Mouse (Mus musculus) gastrocnemius, adult 18-20 months (tissue): ENCODE results near the gene Pusl1. TPM values are rescaled to one million over a fixed set of nuclear protein-coding genes. Genes with fewer than 3 reads are reported as not detected.

Experiments used
- DNase-seq: peaks from one replicate; pipeline ENCODE4 v3.0.0; 2021; ENCODE audit warnings: low spot score
- total RNA-seq, 2 experiments: library from RNA; stranded (reverse); gene quantifications; 2 replicates each; pipeline ENCODE4 v1.2.3; 2021

The Pusl1 gene
- total RNA-seq, 2 experiments from 2014 or later, result 11.2 to 13.2 TPM

DNA sequence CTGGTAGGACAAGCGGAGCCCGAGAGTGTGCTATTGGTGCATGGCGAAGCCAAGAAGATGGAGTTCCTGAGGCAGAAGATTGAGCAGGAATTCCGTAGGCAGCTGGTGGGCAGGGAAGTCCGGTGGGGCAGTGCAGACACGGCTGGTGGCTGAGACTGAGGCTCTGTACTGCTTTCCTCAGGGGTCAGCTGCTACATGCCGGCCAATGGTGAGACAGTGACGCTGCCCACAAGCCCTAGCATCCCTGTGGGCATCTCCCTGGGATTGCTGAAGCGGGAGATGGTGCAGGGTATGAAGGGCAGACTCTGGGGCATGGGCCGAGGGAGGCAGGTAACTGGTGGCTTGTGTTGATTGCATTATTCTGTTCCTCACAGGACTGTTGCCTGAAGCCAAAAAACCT is 3.9 kb downstream of the Pusl1 start:
- DNase-seq, result no peak

DNA sequence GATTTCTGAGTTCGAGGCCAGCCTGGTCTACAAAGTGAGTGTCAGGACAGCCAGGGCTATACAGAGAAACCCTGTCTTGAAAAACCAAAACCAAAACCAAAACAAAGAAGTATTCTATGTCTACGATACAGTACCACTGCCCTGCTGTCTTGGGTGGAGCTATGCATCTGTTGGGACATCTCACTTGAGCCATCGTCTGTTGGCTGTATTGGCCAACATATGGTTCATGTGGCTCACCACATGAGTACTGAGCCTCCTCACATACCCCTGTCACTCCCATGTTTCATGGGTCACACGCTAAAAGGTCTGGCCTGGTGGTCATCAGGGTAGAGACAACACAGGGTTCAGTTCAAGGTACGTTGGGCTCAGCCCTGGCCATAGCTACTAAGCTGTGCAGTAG is 5.3 kb downstream of the Pusl1 start:
- no peak for DNase-seq

DNA sequence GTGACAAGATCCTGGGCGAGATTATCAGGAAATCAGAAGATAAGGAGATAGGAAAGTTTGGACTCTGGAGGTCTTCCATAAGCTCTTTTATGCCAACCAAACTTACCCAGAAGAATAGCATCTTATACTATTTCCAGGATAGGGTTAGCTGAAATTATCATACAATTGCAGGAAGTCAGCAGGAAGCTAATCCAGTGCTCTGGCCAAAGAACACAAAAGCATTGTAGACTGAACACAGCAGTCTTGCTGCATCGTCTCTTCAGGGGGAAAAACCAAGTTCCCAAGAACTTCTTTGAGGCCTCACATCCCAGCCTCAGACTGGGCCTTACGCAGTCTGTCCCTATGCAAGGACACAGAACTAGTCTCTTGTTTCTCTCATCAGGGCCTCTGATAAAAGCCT is 8.0 kb downstream of the Pusl1 start:
- DNase-seq, result no peak

DNA sequence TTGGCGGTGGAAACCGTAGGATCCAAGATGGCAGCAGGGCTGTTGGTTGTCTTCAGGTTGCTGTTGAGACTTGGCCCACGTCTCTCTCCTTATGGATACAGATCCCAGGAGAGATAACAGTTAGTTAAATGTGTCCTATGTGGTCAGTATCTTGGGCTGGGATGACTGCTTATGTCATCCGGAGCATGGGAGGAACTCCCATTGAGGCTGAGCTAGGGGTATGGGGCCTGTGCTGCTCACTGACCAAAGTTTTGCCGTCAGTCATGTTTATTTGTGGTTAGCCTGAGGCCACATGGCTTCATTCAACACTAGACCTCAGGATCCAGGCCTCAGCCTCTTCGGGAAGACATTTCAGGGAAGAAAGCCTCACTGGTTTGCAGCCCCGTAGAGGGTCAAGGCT is 20.2 kb downstream of the Pusl1 start:
- no peak for DNase-seq

DNA sequence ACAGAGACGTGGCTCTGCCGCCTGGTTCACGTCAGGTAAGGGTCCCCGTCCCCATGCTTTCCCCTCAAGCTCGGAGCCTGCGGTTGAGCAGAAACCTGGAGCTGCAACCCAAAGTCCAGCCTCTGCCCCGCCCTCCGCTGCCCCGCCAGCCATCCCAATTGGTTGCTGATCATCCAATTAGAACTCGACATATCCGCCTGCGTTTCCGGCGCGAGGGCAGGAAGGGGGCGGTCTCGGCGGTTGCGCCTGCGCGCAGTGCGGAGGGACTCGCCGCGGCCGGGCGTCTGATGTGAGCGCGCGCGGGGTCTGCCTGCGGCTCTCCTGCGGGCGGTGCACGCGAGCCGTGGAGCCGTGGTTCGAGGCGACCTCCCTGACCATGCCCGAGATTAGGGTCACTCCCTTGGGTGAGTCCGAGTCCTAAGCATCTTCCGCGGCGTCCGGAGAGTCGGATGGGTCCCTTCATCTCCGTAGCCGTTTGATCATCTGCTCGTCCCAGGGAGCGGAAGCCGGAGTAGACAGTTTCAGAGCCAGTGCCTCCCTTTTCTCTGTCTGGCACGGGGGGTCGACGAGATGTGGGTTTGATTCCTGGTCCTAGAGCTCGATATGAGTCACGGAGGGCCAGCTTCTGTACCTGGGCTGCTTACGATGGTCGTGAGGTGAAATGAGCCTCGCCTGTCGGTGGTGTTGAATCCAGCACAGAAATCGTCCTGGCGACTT is 22.1 kb downstream of the Pusl1 start, which contains the start of the genes Cptp and Ints11:
Gene Cptp (minus strand): TSS at position 124 of the 717 bp plus-strand sequence.
Gene Ints11 (plus strand): TSS at position 230 of the 717 bp plus-strand sequence.
- peak; percentile 96 for DNase-seq

DNA sequence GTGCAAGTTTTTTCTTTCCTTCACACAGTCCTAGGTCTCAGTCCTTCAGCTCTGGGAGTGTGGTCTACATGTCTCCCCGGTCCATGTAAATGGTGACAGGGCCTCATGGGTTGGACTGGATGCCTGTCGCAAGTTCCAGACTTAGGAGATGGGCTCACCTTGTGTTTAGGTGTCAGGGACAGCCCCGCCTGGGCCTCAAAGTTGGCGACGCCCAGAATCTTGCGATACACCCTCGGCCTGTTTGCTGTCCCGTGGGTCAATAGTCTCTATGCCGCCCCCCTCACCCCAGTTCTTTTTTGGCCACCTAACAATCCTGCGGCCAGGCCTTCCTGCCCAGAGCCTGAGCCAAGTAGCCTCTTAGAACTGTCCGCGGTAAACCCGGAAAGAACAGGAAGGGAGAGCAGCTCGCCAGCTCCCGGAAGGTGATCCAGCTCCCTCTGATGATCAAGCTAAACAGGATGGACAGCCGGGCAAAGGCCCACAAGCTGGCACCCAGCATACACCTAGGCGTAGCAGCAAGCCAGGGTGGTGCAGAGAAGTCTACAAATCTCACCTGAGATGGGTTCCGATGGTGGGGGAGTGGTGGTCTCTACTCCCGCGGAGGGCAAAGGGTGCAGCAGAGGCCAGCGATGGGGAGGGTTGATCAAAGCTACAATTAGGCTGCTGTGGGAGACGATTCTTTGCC is 22.8 kb downstream of the Pusl1 start:
- no peak for DNase-seq

DNA sequence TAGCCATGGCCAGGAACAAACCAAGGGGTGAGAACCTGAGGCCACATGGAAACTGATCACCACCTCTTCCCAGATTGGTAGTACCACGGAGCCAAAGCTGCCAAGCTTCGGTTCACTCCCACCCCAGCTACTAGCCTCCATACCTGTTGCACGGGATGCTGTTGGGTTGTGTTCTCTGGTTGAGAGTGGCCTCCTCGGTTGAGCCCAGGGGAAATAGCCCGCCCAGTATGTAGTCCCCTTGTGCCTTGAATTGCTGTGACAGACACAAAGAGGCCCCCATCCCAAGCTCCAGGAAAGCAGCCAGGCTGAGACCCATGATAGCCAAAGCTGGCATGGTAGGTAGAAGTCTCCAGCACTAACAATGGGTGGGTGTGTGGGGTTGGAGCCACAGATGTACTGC is 28.6 kb downstream of the Pusl1 start, which contains the start of gene Tas1r3:
Gene Tas1r3 (minus strand): TSS at position 362 of the 400 bp plus-strand sequence.
- DNase-seq, result no peak

DNA sequence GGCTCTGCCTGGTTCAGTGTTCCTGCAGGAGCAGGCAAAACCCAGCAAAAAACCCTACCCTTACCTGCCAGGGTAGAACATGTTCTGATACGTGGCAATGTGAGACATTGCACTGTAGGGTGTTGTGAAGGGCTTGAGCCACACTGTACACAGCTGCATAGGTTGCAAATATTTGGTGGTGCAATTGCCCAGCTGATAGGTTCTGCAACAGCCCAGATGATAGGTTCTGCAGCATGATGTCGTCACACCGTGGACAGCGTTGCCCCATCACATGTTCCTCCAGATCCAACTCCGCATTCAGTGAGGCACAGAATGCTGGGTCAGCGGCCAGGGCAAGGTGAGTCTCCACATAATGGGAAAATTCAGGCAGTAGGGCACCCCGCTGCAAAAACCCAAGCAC is 29.8 kb downstream of the Pusl1 start:
- no peak for DNase-seq

DNA sequence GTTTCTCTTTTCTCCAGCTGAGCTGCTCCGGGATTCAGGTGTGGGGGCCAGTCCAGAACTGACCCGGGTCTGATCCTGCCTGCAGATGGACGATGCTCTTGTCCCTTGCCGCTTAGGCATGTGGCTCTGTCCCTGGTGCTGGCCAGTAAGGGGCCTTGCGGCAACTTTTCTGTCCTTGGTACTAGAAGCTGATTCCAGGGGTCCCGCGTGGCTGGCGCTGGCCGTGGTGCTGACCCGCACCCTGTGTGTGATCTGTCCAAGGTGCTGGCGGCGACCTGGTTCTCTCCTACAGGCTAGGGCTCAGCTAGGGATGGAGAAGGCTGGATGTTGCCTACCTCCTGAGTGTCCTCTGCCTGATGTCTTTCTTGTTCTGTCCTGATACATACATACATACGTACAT is 32.3 kb downstream of the Pusl1 start:
- DNase-seq, result no peak

DNA sequence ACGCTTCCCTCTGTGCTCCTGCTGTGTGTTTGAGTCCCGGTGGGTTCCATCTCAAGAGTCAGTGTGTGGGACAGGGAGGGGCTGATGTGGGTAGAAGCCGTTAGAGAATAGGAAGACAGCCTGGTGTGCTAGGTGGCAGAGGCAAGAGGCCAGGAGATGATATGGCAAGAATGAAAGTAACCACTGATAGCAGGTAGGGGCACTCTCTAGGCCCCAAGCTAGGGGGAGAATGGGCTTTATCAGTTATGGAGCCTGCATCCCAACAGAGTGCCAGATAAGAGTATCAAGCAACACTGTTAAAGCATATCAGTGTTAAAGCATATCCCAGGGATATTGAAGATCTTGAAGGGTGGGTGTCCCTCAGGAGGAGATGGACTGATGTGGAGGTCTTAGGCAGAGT is 34.7 kb downstream of the Pusl1 start:
- no peak for DNase-seq

DNA sequence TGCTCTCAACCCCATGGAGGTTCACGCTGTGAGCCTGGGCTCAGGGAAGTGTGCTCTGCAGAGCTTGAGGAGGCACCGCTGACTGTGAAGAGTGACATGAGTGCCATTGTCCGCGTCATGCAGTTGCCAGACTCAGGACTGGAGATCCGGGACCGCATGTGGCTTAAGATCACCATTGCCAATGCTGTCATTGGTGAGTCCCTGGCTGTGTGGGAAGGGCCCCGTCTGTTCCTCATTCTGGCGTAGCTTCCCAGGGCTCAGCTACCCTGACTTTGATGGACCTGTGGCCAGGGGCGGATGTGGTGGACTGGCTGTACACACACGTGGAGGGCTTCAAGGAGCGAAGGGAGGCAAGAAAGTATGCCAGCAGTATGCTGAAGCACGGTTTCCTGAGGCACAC is 35.5 kb downstream of the Pusl1 start:
- DNase-seq, result no peak

DNA sequence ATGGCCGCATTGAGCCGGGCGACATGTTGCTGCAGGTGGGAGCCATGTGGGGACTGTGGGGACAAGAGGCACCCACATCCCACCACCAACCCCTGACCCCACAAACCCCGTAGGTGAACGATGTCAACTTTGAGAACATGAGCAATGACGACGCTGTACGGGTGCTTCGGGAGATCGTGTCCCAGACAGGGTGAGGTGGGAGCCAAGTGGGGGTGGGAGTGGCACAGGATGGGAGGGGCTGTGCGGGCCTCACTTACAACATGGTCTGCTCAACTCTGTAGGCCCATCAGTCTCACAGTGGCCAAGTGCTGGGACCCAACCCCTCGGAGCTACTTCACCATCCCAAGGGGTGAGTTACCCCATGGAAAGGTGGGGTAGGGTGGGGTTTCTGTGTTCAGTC is 36.6 kb downstream of the Pusl1 start:
- DNase-seq, result no peak

DNA sequence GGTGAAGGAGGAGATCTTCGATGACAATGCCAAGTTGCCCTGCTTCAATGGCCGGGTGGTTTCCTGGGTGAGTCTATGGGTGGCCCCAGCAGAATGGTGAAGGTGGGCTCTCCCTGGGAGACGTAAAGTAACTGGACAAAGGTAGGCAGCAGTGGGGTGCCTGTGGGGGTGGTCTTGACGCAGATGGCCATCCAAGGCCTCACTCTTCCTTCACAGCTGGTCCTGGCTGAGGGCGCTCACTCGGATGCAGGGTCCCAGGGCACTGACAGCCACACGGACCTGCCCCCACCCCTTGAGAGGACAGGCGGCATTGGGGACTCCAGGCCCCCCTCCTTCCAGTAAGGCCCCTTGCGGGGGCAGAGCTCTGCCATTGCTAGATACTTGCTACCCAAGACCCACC is 38.2 kb downstream of the Pusl1 start:
- DNase-seq, result no peak

DNA sequence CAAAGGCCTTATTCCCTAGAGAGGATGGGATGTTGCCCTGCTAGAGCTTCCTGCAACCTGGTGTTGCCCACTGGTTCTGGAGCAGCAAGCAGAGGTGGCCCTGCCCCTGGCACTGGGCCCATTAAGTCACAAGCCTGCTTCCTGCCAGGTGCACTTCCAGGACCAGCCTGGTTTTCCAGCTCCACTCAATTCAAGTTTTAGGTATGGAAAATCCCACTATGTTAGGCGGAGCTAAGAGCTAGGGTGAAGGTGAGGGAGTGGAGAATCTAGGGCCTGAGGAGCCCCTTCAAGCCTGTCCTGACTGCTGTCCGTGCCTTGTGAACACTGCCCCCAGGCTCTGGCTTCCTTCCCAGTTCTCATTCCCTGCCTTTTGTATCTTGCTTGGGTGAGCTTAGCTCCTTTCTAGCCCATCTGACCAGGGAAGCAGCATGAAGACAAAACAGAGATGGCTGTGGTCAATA is 39.6 kb downstream of the Pusl1 start:
- DNase-seq, result no peak

DNA sequence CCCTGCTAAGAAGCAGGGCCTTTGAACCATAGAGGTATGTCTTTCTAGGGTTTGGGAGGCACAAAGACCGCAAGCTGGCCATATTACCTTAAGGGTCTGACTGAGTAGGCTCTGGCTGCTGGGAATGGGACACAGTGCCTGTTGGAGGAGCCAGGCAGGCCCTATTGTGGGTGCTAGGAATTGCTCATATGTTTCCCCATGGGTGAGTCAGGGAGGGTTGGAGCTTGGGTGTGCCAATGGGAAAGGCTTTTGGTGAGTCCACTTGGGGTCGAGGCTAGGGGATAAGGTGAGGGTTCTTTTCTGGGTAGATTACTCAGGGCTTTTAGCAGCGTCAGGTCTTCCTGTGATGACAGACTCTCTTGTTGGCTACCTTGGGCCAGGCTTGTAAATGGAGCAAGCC is 40.2 kb downstream of the Pusl1 start:
- DNase-seq, result no peak

DNA sequence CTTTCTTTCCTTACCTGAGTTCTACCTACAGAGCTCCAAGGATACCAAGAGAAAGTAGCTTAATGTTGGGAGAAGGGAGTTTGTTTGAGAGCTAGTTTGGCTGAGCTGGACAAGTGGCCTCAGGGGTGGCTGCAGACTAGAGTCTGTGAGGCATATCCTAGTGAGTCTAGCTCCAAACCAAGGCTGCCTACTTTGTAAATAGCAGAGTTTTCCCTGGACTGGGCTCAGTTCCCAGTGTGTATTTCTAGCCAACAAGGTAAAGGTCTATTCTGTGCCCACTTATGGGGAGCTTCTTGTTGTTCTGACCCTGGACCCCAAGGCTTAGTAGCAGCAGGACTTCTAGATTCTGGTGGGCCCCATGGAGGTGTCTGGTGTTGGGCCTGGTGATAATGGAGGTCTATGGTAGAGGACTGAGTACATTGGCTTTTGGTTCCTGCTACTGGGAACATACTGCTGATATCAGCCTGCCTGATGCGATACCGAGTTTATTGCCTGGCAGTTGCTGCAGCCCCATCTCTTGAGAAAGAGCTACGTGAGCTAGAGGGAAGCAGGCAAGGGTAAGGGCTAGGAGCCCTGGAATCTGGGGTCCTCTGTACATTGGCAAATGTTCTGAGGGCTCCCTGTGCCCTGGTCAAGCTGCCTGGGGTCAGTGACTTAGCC is 41.7 kb downstream of the Pusl1 start:
- no peak for DNase-seq

DNA sequence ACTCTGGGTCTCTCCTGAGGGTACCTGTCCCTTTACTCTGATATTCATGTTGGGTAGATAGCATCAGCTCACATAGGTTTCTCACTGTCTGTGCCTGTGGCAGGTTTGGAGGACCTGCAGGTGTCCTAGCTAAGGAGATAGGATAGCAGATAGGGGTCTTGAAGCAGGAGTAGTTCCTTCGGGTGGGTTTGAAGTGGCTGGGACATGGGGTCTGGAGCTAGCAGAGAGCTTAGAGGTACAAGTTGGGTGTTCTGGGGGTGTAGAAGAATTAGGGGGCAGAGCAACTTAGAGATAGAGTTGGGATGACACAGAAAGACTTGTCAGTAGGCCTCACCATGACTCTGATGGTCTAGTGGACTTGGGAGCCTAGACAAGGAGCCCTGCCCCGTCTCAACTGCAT is 42.2 kb downstream of the Pusl1 start:
- no peak for DNase-seq

DNA sequence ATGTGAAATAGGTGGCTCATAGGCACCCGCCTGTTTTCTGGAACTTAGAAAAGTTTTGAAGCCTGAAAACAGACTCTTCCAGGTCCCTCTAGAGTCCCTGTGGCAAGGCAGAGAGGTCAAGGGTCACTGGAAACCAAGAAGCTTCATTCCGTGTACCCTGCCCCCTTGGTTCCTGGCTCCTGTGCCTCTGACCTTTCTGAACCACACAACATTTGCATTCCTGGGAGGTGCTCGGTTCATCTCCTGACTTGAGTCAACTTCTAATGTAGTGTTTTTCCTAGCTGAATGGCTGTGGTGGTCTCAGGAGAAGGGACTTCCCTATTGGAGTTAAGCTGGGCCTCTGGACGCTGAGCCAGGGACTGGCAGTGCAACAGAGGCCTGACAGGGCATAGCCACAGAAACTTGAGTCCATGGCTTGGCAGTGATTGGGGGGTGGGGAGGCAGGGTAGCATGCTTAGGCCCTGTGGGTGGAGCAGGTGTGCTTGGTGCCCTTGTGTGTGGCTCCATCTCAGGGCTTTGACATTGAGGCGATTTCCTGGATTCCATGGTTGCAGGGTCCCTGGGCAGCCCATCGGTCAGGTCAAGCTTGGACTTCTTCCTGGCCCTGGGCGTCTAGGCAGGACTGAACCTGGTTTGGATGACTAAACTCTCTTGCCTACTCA is 43.0 kb downstream of the Pusl1 start:
- peak; percentile 78 for DNase-seq

DNA sequence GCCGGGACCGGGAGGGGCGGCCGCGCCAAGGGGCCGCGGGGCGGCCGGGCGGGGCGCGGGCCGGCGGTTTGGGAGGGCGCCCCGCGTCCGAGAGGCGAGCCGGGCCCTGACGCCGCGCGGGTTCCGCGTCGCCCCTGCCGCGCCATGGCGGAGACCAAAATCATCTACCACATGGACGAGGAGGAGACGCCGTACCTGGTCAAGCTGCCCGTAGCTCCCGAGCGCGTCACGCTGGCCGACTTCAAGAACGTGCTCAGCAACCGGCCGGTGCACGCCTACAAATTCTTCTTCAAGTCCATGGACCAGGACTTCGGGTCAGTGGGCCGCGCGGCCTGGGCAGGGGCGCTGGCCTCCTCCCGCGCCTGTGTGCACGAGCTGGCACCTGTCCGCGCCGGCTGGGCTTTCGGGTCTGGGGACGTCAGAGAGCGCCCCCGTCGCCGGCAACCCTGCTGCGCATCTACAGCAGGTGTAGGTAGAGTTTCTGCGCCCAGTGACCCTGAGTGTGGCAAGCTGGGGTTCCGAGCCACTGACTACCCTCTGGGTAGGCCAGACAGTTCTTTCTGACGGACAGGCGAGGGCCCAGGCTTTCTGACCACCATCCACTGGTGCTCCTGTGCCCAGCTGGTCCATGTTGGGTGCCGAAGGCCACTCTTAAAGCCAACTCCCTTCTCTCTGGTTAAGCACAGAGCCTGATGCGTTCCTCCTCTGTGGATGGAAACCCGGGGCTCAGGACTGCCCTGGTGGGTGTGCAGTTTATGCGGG is 43.8 kb downstream of the Pusl1 start:
- peak; percentile 42 for DNase-seq

DNA sequence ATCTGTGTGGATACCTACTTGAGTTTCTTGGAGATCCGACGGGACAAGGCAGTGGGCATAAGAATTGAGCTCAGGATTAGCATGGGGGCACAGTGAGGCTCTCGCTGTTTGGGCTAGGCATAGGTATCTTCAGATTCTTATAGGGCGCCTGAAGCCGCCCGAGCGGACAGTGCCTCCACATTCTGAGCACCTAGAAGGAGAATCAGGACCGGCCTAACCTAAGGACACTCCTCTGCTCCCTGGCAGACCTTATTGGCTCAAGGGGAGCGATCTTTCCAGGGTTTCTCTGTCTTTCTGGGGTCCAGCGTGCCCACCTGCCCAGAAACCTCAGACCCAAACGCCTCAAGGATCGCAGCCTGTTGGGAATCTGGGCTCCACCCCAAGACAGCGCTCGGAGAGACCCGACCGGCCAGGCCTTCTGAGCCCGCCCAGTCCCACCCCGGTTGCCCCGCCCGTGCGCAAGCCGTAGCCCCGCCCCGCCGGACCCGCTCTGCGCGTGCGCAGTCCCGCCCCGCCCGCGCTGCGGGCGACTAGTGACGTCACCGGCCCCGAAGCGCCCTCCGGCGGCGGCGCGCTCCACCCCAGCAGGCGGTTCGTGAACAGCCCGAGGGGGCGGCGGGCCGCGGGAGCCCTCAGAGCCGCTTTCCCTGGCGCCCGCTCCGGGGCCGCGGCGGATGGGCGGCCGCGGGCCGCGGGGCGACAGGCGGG is 44.6 kb downstream of the Pusl1 start, which contains the start of gene Dvl1:
Gene Dvl1 (plus strand): TSS at position 532 of the 708 bp plus-strand sequence.
- DNase-seq, result peak; percentile 94
